Mouse (Mus musculus) hindbrain, embryonic 14.5 days (tissue): Measurements from ENCODE around the gene Vps18. TPM values are rescaled to one million over a fixed set of nuclear protein-coding genes. Genes with fewer than 3 reads are reported as not detected.

Experiments used
- ATAC-seq: fragments of 200-750 bp; cut with Nextera tagmentation; 2 replicates; pipeline ENCODE4 v1.8.0; 2017; ENCODE audit warnings: moderate number of reproducible peaks, mild to moderate bottlenecking, moderate TSS enrichment, moderate library complexity; ENCODE audit not compliant: low FRiP score
- DNase-seq: peaks from one replicate; pipeline ENCODE4 v3.0.0-alpha.2; 2015; ENCODE audit warnings: low spot score
- H3K27ac ChIP-seq: fragments of 300-500 bp; sonication (generic); 2 replicates; pipeline ENCODE4 v1.5.1; 2014; ENCODE audit warnings: mild to moderate bottlenecking, moderate library complexity
- H3K27me3 ChIP-seq: fragments of 300-500 bp; sonication (generic); 2 replicates; pipeline ENCODE4 v1.6.1; 2014; ENCODE audit warnings: mild to moderate bottlenecking, low read length, mixed read lengths; ENCODE audit not compliant: control insufficient read depth, insufficient read depth
- H3K36me3 ChIP-seq: fragments of 300-500 bp; sonication (generic); replicated peaks from 2 replicates; pipeline ENCODE4 v1.6.1; 2014; ENCODE audit not compliant: control insufficient read depth, insufficient read depth
- H3K4me1 ChIP-seq: fragments of 300-500 bp; sonication (generic); replicated peaks from 2 replicates; pipeline ENCODE4 v1.6.1; 2014; ENCODE audit warnings: antibody characterized with exemption, low read length, mixed read lengths; ENCODE audit not compliant: control insufficient read depth, insufficient read depth
- H3K4me2 ChIP-seq: fragments of 300-500 bp; sonication (generic); replicated peaks from 2 replicates; pipeline ENCODE4 v1.6.1; 2014; ENCODE audit warnings: mild to moderate bottlenecking, moderate library complexity
- H3K4me3 ChIP-seq: fragments of 300-500 bp; sonication (generic); replicated peaks from 2 replicates; pipeline ENCODE4 v1.5.1; 2014; ENCODE audit warnings: mild to moderate bottlenecking, low read length
- H3K9ac ChIP-seq: fragments of 300-500 bp; sonication (generic); 2 replicates; pipeline ENCODE4 v1.6.1; 2014
- H3K9me3 ChIP-seq: fragments of 300-500 bp; sonication (generic); 2 replicates; pipeline ENCODE4 v1.6.1; 2016; ENCODE audit warnings: low read length; ENCODE audit not compliant: control insufficient read depth
- WGBS: fragments of 180-500 bp; shearing (Covaris S2); extraction: QIAGEN DNeasy Blood & Tissue Kit; methylation state at CpG from one replicate; pipeline ENCODE4 v1.1.7; 2014; 5-methylcytosine and 5-hydroxymethylcytosine counted together
- polyA plus RNA-seq: library from polyadenylated mRNA; unstranded; fragments of >200 nt; fragmentation: Nextera tagmentation; extraction: Ambion mirVana; gene quantifications from 2 replicates; pipeline ENCODE4 v1.2.1, GENCODE M21; 2014

Vps18 gene
- polyA plus RNA-seq, 1 experiment from 2014 or later: 19.7 TPM

DNA sequence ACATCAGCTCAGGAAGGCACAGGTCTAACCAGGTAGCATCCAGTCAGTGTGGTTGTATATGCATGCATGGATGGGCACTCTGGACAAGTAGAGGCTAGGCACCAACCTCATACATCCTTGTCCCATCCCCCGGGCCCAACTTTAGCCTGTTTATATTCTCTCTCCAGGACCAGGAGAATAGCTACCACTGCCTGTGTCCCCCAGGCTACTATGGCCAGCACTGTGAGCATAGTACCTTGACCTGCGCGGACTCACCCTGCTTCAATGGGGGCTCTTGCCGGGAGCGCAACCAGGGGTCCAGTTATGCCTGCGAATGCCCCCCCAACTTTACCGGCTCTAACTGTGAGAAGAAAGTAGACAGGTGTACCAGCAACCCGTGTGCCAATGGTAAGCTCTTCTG, 42.3 kb downstream of the Vps18 start:
- H3K4me1 ChIP-seq: peaks cover 14% of the 10 kb centered on the region
- H3K9me3 ChIP-seq: no peaks in the 10 kb centered on the region
- no peaks in the 10 kb centered on the region for H3K36me3 ChIP-seq
- WGBS: 95% methylated on average over 8 of the region's 8 CpGs
- H3K27me3 ChIP-seq: peaks cover 70% of the 10 kb centered on the region
- H3K4me3 ChIP-seq: no peak overlapping the region
- ATAC-seq: no peak
- H3K4me2 ChIP-seq: no peak overlapping the region
- H3K27ac ChIP-seq: no peak overlapping the region
- H3K9ac ChIP-seq: no peak overlapping the region
- DNase-seq: no peak

DNA sequence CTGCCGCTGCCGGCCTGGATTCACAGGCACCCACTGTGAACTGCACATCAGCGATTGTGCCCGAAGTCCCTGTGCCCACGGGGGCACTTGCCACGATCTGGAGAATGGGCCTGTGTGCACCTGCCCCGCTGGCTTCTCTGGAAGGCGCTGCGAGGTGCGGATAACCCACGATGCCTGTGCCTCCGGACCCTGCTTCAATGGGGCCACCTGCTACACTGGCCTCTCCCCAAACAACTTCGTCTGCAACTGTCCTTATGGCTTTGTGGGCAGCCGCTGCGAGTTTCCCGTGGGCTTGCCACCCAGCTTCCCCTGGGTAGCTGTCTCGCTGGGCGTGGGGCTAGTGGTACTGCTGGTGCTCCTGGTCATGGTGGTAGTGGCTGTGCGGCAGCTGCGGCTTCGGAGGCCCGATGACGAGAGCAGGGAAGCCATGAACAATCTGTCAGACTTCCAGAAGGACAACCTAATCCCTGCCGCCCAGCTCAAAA, 43.7 kb downstream of the Vps18 start:
- WGBS: 72% methylated on average over 24 of the region's 24 CpGs
- Histone ChIP-seq H3K27ac (no peak overlapping the region), H3K9ac (no peak overlapping the region), H3K4me3 (no peak overlapping the region), H3K36me3 (no peaks in the 10 kb centered on the region), H3K4me2 (no peak overlapping the region; the same call in 1 of the 2 replicates), H3K27me3 (peaks cover 56% of the 10 kb centered on the region), H3K9me3 (no peaks in the 10 kb centered on the region), H3K4me1 (peaks cover 4% of the 10 kb centered on the region)
- ATAC-seq (no peak), DNase-seq (no peak)

DNA sequence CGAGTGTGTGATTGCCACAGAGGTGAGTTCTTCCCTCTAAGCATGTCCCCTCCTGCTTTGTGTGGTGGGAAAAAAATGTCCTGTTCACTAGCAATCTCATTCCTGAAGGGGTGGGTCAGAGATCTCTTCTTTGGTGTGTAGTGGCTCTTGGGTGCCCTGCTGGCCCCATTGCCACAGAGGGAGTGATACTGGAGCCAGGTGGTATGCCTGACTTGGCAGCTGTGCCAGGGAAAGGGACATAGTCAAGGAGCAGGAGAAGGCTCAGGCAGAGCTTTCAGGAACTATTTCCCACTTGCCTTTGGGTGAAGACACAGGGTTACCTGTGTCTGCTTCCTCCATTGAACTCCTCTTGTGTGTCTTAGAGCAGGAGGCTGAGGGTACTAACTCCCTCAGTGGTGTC, 45.6 kb downstream of the Vps18 start:
- Histone ChIP-seq H3K9ac (no peak overlapping the region), H3K27ac (no peak overlapping the region), H3K36me3 (no peaks in the 10 kb centered on the region), H3K4me3 (no peak overlapping the region), H3K27me3 (peaks cover 37% of the 10 kb centered on the region), H3K9me3 (no peaks in the 10 kb centered on the region), H3K4me2 (no peak overlapping the region), H3K4me1 (peaks cover 8% of the 10 kb centered on the region)
- DNase-seq: no peak
- no peak for ATAC-seq
- WGBS: 64% methylated on average over 1 of the region's 1 CpGs

DNA sequence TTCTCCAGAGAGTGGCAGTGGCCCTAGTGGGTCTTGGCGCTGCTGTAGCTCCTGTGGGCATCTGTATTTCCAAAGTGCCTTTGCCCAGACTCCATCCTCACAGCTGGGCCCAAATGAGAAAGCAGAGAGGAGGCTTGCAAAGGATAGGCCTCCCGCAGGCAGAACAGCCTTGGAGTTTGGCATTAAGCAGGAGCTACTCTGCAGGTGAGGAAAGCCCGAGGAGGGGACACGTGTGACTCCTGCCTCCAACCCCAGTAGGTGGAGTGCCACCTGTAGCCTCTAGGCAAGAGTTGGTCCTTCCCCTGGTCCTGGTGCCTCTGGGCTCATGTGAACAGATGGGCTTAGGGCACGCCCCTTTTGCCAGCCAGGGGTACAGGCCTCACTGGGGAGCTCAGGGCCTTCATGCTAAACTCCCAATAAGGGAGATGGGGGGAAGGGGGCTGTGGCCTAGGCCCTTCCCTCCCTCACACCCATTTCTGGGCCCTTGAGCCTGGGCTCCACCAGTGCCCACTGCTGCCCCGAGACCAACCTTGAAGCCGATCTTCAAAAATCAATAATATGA, 46.5 kb downstream of the Vps18 start:
- DNase-seq: no peak
- H3K4me3 ChIP-seq: no peak overlapping the region
- H3K27me3 ChIP-seq: peaks cover 27% of the 10 kb centered on the region
- H3K4me2 ChIP-seq: no peak overlapping the region
- no peaks in the 10 kb centered on the region for H3K36me3 ChIP-seq
- H3K4me1 ChIP-seq: peaks cover 8% of the 10 kb centered on the region
- H3K9me3 ChIP-seq: no peaks in the 10 kb centered on the region
- no peak overlapping the region for H3K9ac ChIP-seq
- 76% methylated on average over 7 of the region's 7 CpGs for WGBS
- no peak for ATAC-seq
- no peak overlapping the region for H3K27ac ChIP-seq

DNA sequence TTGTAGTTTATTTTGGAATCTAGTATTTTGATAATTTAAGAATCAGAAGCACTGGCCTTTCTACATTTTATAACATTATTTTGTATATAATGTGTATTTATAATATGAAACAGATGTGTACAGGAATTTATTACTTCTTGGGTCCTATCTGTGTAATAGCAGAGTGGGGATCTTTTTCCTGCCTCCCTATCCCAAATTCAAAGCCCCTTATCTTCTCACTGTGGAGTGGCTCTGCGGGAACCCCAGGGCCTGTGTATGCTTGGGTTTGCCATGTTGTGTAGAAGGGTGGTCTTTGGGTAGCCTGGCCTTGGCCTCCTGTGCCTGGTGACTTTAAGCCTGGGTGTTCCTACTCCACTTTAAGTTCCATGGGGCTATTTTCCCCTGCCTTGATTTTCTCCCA, 47.0 kb downstream of the Vps18 start:
- no peak for DNase-seq
- no peak overlapping the region for H3K9ac ChIP-seq
- WGBS: 78% methylated on average over 1 of the region's 1 CpGs
- no peaks in the 10 kb centered on the region for H3K36me3 ChIP-seq
- H3K4me3 ChIP-seq: no peak overlapping the region
- no peak overlapping the region for H3K4me2 ChIP-seq
- H3K27ac ChIP-seq: no peak overlapping the region
- H3K4me1 ChIP-seq: peaks cover 8% of the 10 kb centered on the region
- H3K27me3 ChIP-seq: peaks cover 23% of the 10 kb centered on the region
- no peak for ATAC-seq
- no peaks in the 10 kb centered on the region for H3K9me3 ChIP-seq

DNA sequence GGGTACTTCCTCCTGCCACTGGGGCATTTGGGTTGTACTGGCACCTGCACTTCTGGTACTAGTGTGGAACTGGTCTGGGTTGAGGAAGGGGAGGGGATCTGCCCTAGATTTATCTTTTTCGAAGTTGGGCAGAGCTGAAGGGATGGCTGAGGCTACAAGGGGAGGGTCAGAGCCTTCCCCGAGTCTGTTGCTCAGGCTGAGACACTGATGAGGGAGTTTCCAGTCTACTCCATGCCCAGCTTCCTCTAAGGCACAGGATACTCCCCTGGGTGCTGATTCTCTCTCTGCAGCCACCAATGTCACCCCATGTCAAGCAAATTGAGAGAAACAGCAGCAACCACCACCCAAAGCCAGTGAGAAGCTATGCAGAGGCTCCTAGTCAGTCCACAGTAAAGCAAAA, 47.5 kb downstream of the Vps18 start:
- H3K27me3 ChIP-seq: peaks cover 18% of the 10 kb centered on the region
- H3K36me3 ChIP-seq: no peaks in the 10 kb centered on the region
- DNase-seq (no peak), ATAC-seq (no peak)
- no peak overlapping the region for H3K4me2 ChIP-seq
- H3K4me3 ChIP-seq: no peak overlapping the region
- H3K27ac ChIP-seq: no peak overlapping the region
- peaks cover 8% of the 10 kb centered on the region for H3K4me1 ChIP-seq
- H3K9me3 ChIP-seq: no peaks in the 10 kb centered on the region
- 78% methylated on average over 2 of the region's 2 CpGs for WGBS
- no peak overlapping the region for H3K9ac ChIP-seq

DNA sequence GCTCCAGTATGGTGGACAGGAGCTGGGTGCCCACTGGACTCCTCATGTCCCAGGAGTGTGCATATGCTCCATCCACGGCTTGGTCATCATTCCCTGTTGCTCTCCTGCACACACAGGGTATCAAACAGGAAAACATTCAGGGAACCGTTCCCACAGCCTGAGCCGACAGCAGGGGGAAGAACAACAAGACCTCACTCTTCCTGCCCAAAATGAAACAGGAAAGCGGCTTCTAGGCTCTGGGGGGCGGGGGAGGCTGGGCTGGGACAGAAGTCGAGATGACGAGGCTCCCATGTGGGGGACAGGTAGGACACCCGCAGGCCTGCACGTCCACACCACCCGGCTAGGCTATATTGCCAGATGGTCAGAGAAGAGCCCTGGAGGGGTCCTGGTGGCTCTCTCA, 47.9 kb downstream of the Vps18 start:
- H3K27ac ChIP-seq: 0 out of 2 replicates have a peak overlapping the region, but pooled peaks have one; percentile 7
- DNase-seq: no peak

DNA sequence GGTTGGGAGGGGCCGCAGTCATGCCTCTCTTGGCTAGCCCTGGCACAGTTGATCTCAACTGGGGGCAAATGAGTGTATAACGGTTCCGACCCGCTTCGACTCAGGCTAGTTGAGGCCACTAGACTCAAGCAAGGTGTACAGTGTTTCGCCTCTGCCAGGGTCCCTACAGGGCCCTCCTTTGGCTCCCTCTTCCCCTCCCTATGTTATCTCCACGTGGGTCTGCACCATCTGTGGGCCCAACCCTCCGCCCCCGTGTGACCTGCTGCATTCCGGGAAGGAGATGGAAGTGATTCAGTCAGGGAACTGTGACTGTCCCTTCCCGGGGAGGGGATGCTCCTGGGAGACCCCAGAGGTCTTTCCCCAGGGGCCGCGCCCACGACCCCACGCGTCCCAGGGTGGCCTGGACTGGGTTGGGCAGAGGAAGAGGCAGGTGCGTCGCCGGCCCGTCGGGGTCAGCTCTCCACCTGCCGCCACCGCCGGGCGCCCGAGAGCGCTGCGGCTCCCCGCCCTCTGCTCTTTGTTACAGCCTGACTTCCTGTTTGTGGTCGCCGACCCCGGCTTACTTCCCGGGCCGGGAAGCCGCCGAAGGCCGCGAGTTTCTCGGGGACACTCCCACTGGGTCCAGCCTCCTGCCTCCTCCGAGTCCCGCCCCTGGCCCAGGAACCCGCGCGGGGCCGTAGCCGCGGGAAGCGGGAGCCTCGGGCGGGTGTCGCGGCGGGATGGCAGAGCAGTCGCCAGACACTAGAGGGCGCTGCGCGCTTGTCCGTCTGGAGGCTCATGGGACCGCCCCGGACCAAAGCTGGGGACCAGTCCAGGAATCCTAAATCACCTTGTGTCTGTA, 49.1 kb downstream of the Vps18 start:
- 0 out of 2 replicates have a peak, but pooled peaks cover 1% of the 10 kb centered on the region for H3K27me3 ChIP-seq
- peak overlapping the region; percentile 61 for H3K4me3 ChIP-seq
- 7% methylated on average over 57 of the region's 60 CpGs for WGBS
- peak; percentile 76 for ATAC-seq
- peak overlapping the region; percentile 78 for H3K27ac ChIP-seq
- H3K4me2 ChIP-seq: peak overlapping the region; percentile 91
- H3K4me1 ChIP-seq: peaks cover 8% of the 10 kb centered on the region
- no peaks in the 10 kb centered on the region for H3K9me3 ChIP-seq
- no peaks in the 10 kb centered on the region for H3K36me3 ChIP-seq
- peak overlapping the region; percentile 86 for H3K9ac ChIP-seq
- peak; percentile 81 for DNase-seq

More for the DNA sequence above, 47.9 kb downstream of the Vps18 start:
- H3K9ac ChIP-seq: no peak overlapping the region
- H3K4me3 ChIP-seq: no peak overlapping the region
- H3K4me2 ChIP-seq: no peak overlapping the region
- H3K27me3 ChIP-seq: peaks cover 13% of the 10 kb centered on the region
- no peaks in the 10 kb centered on the region for H3K36me3 ChIP-seq
- H3K9me3 ChIP-seq: no peaks in the 10 kb centered on the region
- no peak for ATAC-seq
- WGBS: 69% methylated on average over 10 of the region's 10 CpGs
- peaks cover 8% of the 10 kb centered on the region for H3K4me1 ChIP-seq

DNA sequence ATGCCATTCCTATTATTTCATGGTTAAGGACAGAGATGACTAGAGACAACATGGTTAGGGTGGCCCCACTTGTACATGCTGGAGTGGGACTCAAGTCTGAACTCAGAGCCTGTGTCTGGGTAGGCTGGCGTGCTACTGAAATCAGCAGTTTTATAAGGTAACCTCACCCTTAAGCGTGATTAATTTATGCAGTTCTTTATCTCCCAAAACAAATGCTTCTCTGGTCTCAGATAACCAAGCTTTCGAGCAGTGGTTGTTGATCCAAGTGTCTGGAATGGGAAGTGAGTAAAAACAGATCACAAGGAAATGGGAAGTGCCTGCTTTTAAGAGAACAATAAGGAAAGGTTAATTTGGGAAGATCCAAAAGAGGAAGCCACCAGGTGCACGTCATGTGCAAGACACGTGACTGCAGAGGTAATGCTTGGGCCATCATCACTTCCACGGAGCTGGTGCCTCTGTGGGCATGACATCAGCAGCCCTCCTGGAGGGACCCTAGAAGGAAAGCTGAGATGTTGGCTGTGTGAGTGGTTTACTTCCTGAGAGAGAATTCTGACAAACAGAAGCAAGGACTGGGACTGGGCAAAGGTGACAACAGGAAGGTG, 56.1 kb downstream of the Vps18 start:
- Histone ChIP-seq H3K4me3 (no peak overlapping the region), H3K27ac (no peak overlapping the region), H3K9me3 (no peaks in the 10 kb centered on the region), H3K4me2 (no peak overlapping the region), H3K9ac (no peak overlapping the region), H3K36me3 (no peaks in the 10 kb centered on the region), H3K4me1 (no peaks in the 10 kb centered on the region), H3K27me3 (no peaks in the 10 kb centered on the region; the same call in 1 of the 2 replicates)
- 54% methylated on average over 6 of the region's 6 CpGs for WGBS
- DNase-seq (no peak), ATAC-seq (no peak)
